Mouse (Mus musculus): ENCODE measurements around the gene Edn1. TPM values are rescaled to one million over a fixed set of nuclear protein-coding genes. Genes with fewer than 3 reads are reported as not detected.

Edn1 gene
- polyA plus RNA-seq, 1 experiment from 2014 or later = 1.5 TPM

- Histone ChIP-seq H3K9me3 (ENCODE audit: control insufficient read depth, low read length) (no peaks in the 10 kb centered on the region), H3K4me1 (replicated peaks; ENCODE audit: control insufficient read depth, insufficient read depth, low read length) (no peaks in the 10 kb centered on the region), H3K36me3 (ENCODE audit: control insufficient read depth, insufficient read depth) (no peaks in the 10 kb centered on the region), H3K27ac (ENCODE audit: low read length) (no peak overlapping the region), H3K9ac (replicated peaks; ENCODE audit: low read depth, low read length) (no peak overlapping the region), H3K4me2 (ENCODE audit: low read length) (no peak overlapping the region), H3K4me3 (replicated peaks; ENCODE audit: low read length) (no peak overlapping the region), H3K27me3 (replicated peaks; ENCODE audit: control insufficient read depth, insufficient read depth, low read length) (no peaks in the 10 kb centered on the region)
- ATAC-seq = no peak
- 92% methylated on average over 2 of the region's 2 CpGs for WGBS
Measured at GRCm38 (mm10) chr13:42337072-42337471, 35.8 kb downstream of the Edn1 start.

DNA sequence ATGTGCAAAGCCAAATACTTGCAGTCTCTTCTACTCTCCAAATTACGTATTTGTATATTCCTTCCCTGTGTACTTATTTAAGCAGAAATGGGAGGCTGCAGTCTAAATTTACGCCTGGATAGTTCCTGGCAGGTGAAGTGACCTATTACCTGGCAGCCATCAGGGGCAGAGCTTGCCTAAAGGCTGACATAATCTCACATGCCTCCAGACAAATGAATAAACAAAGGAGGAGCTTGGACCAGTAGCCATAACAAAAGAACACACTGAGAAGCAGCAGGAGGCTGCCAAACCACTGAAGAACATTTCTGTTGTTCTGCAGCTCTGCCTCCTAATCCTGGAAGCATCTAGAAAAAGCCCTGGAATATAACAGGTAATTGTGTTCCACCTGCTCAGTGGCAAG, 38.2 kb downstream of the Edn1 start:
- H3K9ac ChIP-seq (replicated peaks; ENCODE audit: low read depth, low read length) = no peak overlapping the region
- WGBS = 75% methylated on average over 2 of the region's 2 CpGs
- no peaks in the 10 kb centered on the region for H3K27me3 ChIP-seq (replicated peaks; ENCODE audit: control insufficient read depth, insufficient read depth, low read length)
- H3K4me3 ChIP-seq (replicated peaks; ENCODE audit: low read length) = no peak overlapping the region
- ATAC-seq = no peak
- no peak overlapping the region for H3K27ac ChIP-seq (ENCODE audit: low read length)
- H3K36me3 ChIP-seq (ENCODE audit: control insufficient read depth, insufficient read depth) = no peaks in the 10 kb centered on the region
- H3K4me2 ChIP-seq (ENCODE audit: low read length) = no peak overlapping the region
- H3K4me1 ChIP-seq (replicated peaks; ENCODE audit: control insufficient read depth, insufficient read depth, low read length) = no peaks in the 10 kb centered on the region
- H3K9me3 ChIP-seq (ENCODE audit: control insufficient read depth, low read length) = no peaks in the 10 kb centered on the region

- whole genome bisulfite sequencing = 78% methylated on average over 2 of the region's 2 CpGs
- Histone ChIP-seq H3K9ac (replicated peaks; ENCODE audit: low read depth, low read length) (no peak overlapping the region), H3K4me3 (replicated peaks; ENCODE audit: low read length) (no peak overlapping the region), H3K27ac (ENCODE audit: low read length) (no peak overlapping the region), H3K4me2 (ENCODE audit: low read length) (no peak overlapping the region), H3K9me3 (ENCODE audit: control insufficient read depth, low read length) (no peaks in the 10 kb centered on the region), H3K36me3 (ENCODE audit: control insufficient read depth, insufficient read depth) (no peaks in the 10 kb centered on the region), H3K27me3 (replicated peaks; ENCODE audit: control insufficient read depth, insufficient read depth, low read length) (no peaks in the 10 kb centered on the region), H3K4me1 (replicated peaks; ENCODE audit: control insufficient read depth, insufficient read depth, low read length) (no peaks in the 10 kb centered on the region)
- no peak for ATAC-seq
Measured at GRCm38 (mm10) chr13:42341871-42342532, 40.7 kb downstream of the Edn1 start.

GRCm38 (mm10) chr13:42345439-42345838, 44.2 kb downstream of the Edn1 start:
- Histone ChIP-seq H3K36me3 (ENCODE audit: control insufficient read depth, insufficient read depth) (no peaks in the 10 kb centered on the region), H3K4me3 (replicated peaks; ENCODE audit: low read length) (no peak overlapping the region), H3K27ac (ENCODE audit: low read length) (no peak overlapping the region), H3K4me2 (ENCODE audit: low read length) (no peak overlapping the region), H3K9me3 (ENCODE audit: control insufficient read depth, low read length) (no peaks in the 10 kb centered on the region), H3K4me1 (replicated peaks; ENCODE audit: control insufficient read depth, insufficient read depth, low read length) (no peaks in the 10 kb centered on the region), H3K9ac (replicated peaks; ENCODE audit: low read depth, low read length) (no peak overlapping the region), H3K27me3 (replicated peaks; ENCODE audit: control insufficient read depth, insufficient read depth, low read length) (no peaks in the 10 kb centered on the region)
- 88% methylated on average over 7 of the region's 7 CpGs for WGBS
- no peak for ATAC-seq

DNA sequence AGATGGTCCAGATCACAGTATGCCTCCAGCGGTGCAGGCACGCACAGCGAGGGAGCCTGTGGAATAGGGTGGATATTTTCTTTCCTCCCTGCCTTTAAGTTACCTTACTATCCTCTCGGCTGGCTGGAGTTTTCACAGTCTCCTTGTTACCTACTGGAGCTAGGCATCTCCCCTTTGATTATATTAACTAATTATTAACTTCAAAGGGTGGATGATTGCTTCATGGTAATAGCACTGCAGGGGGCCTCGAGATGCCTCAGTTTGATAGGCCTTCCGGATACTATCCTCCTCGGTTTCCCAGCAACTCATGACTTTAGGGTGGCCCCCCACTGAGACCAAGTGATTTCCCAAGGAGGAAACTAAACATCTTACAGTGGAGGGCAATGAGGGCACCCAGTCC, 45.1 kb downstream of the Edn1 start:
- WGBS = 53% methylated on average over 7 of the region's 7 CpGs
- H3K36me3 ChIP-seq (ENCODE audit: control insufficient read depth, insufficient read depth) = no peaks in the 10 kb centered on the region
- H3K4me1 ChIP-seq (replicated peaks; ENCODE audit: control insufficient read depth, insufficient read depth, low read length) = no peaks in the 10 kb centered on the region
- H3K9ac ChIP-seq (replicated peaks; ENCODE audit: low read depth, low read length) = no peak overlapping the region
- no peaks in the 10 kb centered on the region for H3K27me3 ChIP-seq (replicated peaks; ENCODE audit: control insufficient read depth, insufficient read depth, low read length)
- H3K27ac ChIP-seq (ENCODE audit: low read length) = no peak overlapping the region
- H3K9me3 ChIP-seq (ENCODE audit: control insufficient read depth, low read length) = no peaks in the 10 kb centered on the region
- no peak overlapping the region for H3K4me3 ChIP-seq (replicated peaks; ENCODE audit: low read length)
- ATAC-seq = no peak
- no peak overlapping the region for H3K4me2 ChIP-seq (ENCODE audit: low read length)

DNA sequence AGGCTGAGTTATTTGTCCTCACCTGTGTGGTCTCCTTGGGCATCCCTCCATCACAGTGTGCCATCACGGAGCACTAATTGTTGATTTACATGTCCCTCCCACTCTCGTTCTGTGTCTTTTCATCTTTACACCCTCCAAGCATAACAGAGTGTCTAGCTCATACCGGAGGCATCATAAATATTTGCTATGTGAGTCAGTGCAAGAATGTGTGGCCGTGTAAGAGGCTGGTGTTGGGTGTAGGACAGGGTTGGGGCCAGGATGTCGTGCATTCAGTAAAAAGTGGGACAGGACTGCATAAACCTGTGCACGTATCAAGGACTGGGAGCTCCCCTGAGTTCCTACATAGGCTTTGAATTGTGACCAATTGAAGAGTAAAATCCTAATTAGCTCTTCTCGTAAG, 50.4 kb downstream of the Edn1 start:
- H3K9me3 ChIP-seq (ENCODE audit: control insufficient read depth, low read length) = no peaks in the 10 kb centered on the region
- H3K4me3 ChIP-seq (replicated peaks; ENCODE audit: low read length) = no peak overlapping the region
- H3K9ac ChIP-seq (replicated peaks; ENCODE audit: low read depth, low read length) = no peak overlapping the region
- H3K4me2 ChIP-seq (ENCODE audit: low read length) = no peak overlapping the region
- no peaks in the 10 kb centered on the region for H3K4me1 ChIP-seq (replicated peaks; ENCODE audit: control insufficient read depth, insufficient read depth, low read length)
- 71% methylated on average over 7 of the region's 7 CpGs for WGBS
- H3K36me3 ChIP-seq (ENCODE audit: control insufficient read depth, insufficient read depth) = no peaks in the 10 kb centered on the region
- no peak overlapping the region for H3K27ac ChIP-seq (ENCODE audit: low read length)
- no peak for ATAC-seq
- H3K27me3 ChIP-seq (replicated peaks; ENCODE audit: control insufficient read depth, insufficient read depth, low read length) = no peaks in the 10 kb centered on the region

Other genes starting within 250 kb of the Edn1 start
- gene Hivep1, start 249.5 kb upstream of the Edn1 start, polyA plus RNA-seq (2015; fragmentation: Nextera tagmentation; extraction: Ambion mirVana) = 16.6 and 18.9 TPM in 2 replicates

All from forebrain, embryonic 16.5 days (tissue).